Mouse (Mus musculus): ENCODE measurements around the gene Pex16.
"Not testable (repeated sequence)": the region's sequence is repeated elsewhere in the genome, so short reads cannot be mapped to it uniquely, and the experiment has no call there.

The Pex16 gene

GRCm38 (mm10) chr2:92384101-92384500, 9.6 kb downstream of the Pex16 start:
- in situ Hi-C loops (cut with MboI; ENCODE audit: low pct_unique_long_range_greater_than_20kb in 1 of 2, low sequenced_read_pairs in 2 of 2, unreplicated experiment in 1 of 2): no loop called here

GRCm38 (mm10) chr2:92385113-92386051, 10.9 kb downstream of the Pex16 start:
- in situ Hi-C loops (cut with MboI; ENCODE audit: low pct_unique_long_range_greater_than_20kb in 1 of 2, low sequenced_read_pairs in 2 of 2, unreplicated experiment in 1 of 2): no loop called here

GRCm38 (mm10) chr2:92386821-92387570, 12.5 kb downstream of the Pex16 start:
- in situ Hi-C loops (cut with MboI; ENCODE audit: low pct_unique_long_range_greater_than_20kb in 1 of 2, low sequenced_read_pairs in 2 of 2, unreplicated experiment in 1 of 2): no loop called here

- in situ Hi-C loops (cut with MboI; ENCODE audit: low pct_unique_long_range_greater_than_20kb in 1 of 2, low sequenced_read_pairs in 2 of 2, unreplicated experiment in 1 of 2): no loop called here
Observed at GRCm38 (mm10) chr2:92387646-92388045, 13.2 kb downstream of the Pex16 start.

- in situ Hi-C loops (cut with MboI; ENCODE audit: low pct_unique_long_range_greater_than_20kb in 1 of 2, low sequenced_read_pairs in 2 of 2, unreplicated experiment in 1 of 2): no loop called here
Observed at GRCm38 (mm10) chr2:92388081-92388517, 13.6 kb downstream of the Pex16 start.

- in situ Hi-C loops (cut with MboI; ENCODE audit: low pct_unique_long_range_greater_than_20kb in 1 of 2, low sequenced_read_pairs in 2 of 2, unreplicated experiment in 1 of 2): no loop called here
Observed at GRCm38 (mm10) chr2:92388891-92389641, 14.6 kb downstream of the Pex16 start.

GRCm38 (mm10) chr2:92389645-92390044, 15.2 kb downstream of the Pex16 start:
- in situ Hi-C loops (cut with MboI; ENCODE audit: low pct_unique_long_range_greater_than_20kb in 1 of 2, low sequenced_read_pairs in 2 of 2, unreplicated experiment in 1 of 2): no loop called here

GRCm38 (mm10) chr2:92390206-92390930, 15.9 kb downstream of the Pex16 start:
- in situ Hi-C loops (cut with MboI; ENCODE audit: low pct_unique_long_range_greater_than_20kb in 1 of 2, low sequenced_read_pairs in 2 of 2, unreplicated experiment in 1 of 2): no loop called here

- in situ Hi-C loops (cut with MboI; ENCODE audit: low pct_unique_long_range_greater_than_20kb in 1 of 2, low sequenced_read_pairs in 2 of 2, unreplicated experiment in 1 of 2): no loop called here
Observed at GRCm38 (mm10) chr2:92391116-92391515, 16.6 kb downstream of the Pex16 start.

GRCm38 (mm10) chr2:92391703-92392317, 17.3 kb downstream of the Pex16 start:
- in situ Hi-C loops (cut with MboI; ENCODE audit: low pct_unique_long_range_greater_than_20kb in 1 of 2, low sequenced_read_pairs in 2 of 2, unreplicated experiment in 1 of 2): no loop called here

- in situ Hi-C loops (cut with MboI; ENCODE audit: low pct_unique_long_range_greater_than_20kb in 1 of 2, low sequenced_read_pairs in 2 of 2, unreplicated experiment in 1 of 2): no loop called here
Observed at GRCm38 (mm10) chr2:92392318-92393264, 18.1 kb downstream of the Pex16 start.

GRCm38 (mm10) chr2:92395535-92395934, 21.1 kb downstream of the Pex16 start:
- in situ Hi-C loops (cut with MboI; ENCODE audit: low pct_unique_long_range_greater_than_20kb in 1 of 2, low sequenced_read_pairs in 2 of 2, unreplicated experiment in 1 of 2): no loop called here

- in situ Hi-C loops (cut with MboI; ENCODE audit: low pct_unique_long_range_greater_than_20kb in 1 of 2, low sequenced_read_pairs in 2 of 2, unreplicated experiment in 1 of 2): no loop called here
Observed at GRCm38 (mm10) chr2:92397436-92397835, 23.0 kb downstream of the Pex16 start.

- in situ Hi-C loops (cut with MboI; ENCODE audit: low pct_unique_long_range_greater_than_20kb in 1 of 2, low sequenced_read_pairs in 2 of 2, unreplicated experiment in 1 of 2): not testable (repeated sequence)
Observed at GRCm38 (mm10) chr2:92399877-92400276, 25.4 kb downstream of the Pex16 start.

- in situ Hi-C loops (cut with MboI; ENCODE audit: low pct_unique_long_range_greater_than_20kb in 1 of 2, low sequenced_read_pairs in 2 of 2, unreplicated experiment in 1 of 2): no loop called here
Observed at GRCm38 (mm10) chr2:92400682-92401081, 26.2 kb downstream of the Pex16 start.

GRCm38 (mm10) chr2:92401091-92401561, 26.6 kb downstream of the Pex16 start, which contains the start of gene Mapk8ip1:
TSS of gene Mapk8ip1 (minus strand) at chr2:92401263.
- in situ Hi-C loops (cut with MboI; ENCODE audit: low pct_unique_long_range_greater_than_20kb in 1 of 2, low sequenced_read_pairs in 2 of 2, unreplicated experiment in 1 of 2): no loop called here
